Mouse (Mus musculus) forebrain, embryonic 14.5 days (tissue): Measurements from ENCODE around the gene Gm38392. TPM values are rescaled to one million over a fixed set of nuclear protein-coding genes. Genes with fewer than 3 reads are reported as not detected.

Experiments used
- ATAC-seq: fragments of 200-750 bp; cut with Nextera tagmentation; 2 replicates; pipeline ENCODE4 v1.8.0; 2017; ENCODE audit warnings: mild to moderate bottlenecking, moderate library complexity
- DNase-seq: peaks from one replicate; pipeline ENCODE4 v3.0.0-alpha.2; 2015; ENCODE audit warnings: low spot score
- H3K27ac ChIP-seq: fragments of 300-500 bp; sonication (generic); 2 replicates; pipeline ENCODE4 v1.5.1; 2014; ENCODE audit warnings: low read depth, mild to moderate bottlenecking, control low read depth, low read length, moderate library complexity
- H3K27me3 ChIP-seq: fragments of 300-500 bp; sonication (generic); replicated peaks from 2 replicates; pipeline ENCODE4 v1.6.1; 2014; ENCODE audit warnings: low read length, control low read depth, mixed read lengths; ENCODE audit not compliant: control insufficient read depth, insufficient read depth
- H3K36me3 ChIP-seq: fragments of 300-500 bp; sonication (generic); 2 replicates; pipeline ENCODE4 v1.6.1; 2014; ENCODE audit warnings: low read length, control low read depth; ENCODE audit not compliant: control insufficient read depth, insufficient read depth
- H3K4me1 ChIP-seq: fragments of 300-500 bp; sonication (generic); 2 replicates; pipeline ENCODE4 v1.6.1; 2014; ENCODE audit warnings: antibody characterized with exemption, low read length, control low read depth; ENCODE audit not compliant: control insufficient read depth, insufficient read depth
- H3K4me2 ChIP-seq: fragments of 300-500 bp; sonication (generic); 2 replicates; pipeline ENCODE4 v1.6.1; 2014; ENCODE audit warnings: mild to moderate bottlenecking, control low read depth, low read length
- H3K4me3 ChIP-seq: fragments of 300-500 bp; sonication (generic); 2 replicates; pipeline ENCODE4 v1.5.1; 2014; ENCODE audit warnings: low read depth, low read length, control low read depth
- H3K9ac ChIP-seq: fragments of 300-500 bp; sonication (generic); 2 replicates; pipeline ENCODE4 v1.6.1; 2014; ENCODE audit warnings: mild to moderate bottlenecking, low read length, control low read depth, moderate library complexity
- H3K9me3 ChIP-seq: fragments of 300-500 bp; sonication (generic); replicated peaks from 2 replicates; pipeline ENCODE4 v1.6.1; 2016; ENCODE audit warnings: low read length, control low read depth, mixed read lengths; ENCODE audit not compliant: control insufficient read depth
- WGBS: fragments of 180-500 bp; shearing (Covaris S2); extraction: QIAGEN DNeasy Blood & Tissue Kit; methylation state at CpG from one replicate; pipeline ENCODE4 v1.1.7; 2014; 5-methylcytosine and 5-hydroxymethylcytosine counted together
- polyA plus RNA-seq: library from polyadenylated mRNA; unstranded; fragments of >200 nt; fragmentation: Nextera tagmentation; extraction: Ambion mirVana; gene quantifications from 2 replicates; pipeline ENCODE4 v1.2.1, GENCODE M21; 2014

The Gm38392 gene
- polyA plus RNA-seq, 1 experiment from 2014 or later = 0.18 TPM

- peak overlapping the region; percentile 97 for H3K27ac ChIP-seq
- peaks cover 90% of the 10 kb centered on the region for H3K4me1 ChIP-seq
- WGBS = 16% methylated on average over 6 of the region's 6 CpGs
- H3K9me3 ChIP-seq = no peaks in the 10 kb centered on the region
- ATAC-seq = peak; percentile 45
- peak overlapping the region; percentile 55 for H3K9ac ChIP-seq
- DNase-seq = peak; percentile 89
- no peaks in the 10 kb centered on the region for H3K27me3 ChIP-seq
- no peak overlapping the region for H3K4me3 ChIP-seq
- peak overlapping the region; percentile 22 for H3K4me2 ChIP-seq
- H3K36me3 ChIP-seq = peaks cover 77% of the 10 kb centered on the region
Observed at GRCm38 (mm10) chr3:88227976-88228375, 59.0 kb downstream of the Gm38392 start.

- Histone ChIP-seq H3K4me2 (peak overlapping the region; percentile 16), H3K27me3 (no peaks in the 10 kb centered on the region), H3K36me3 (peaks cover 81% of the 10 kb centered on the region), H3K9ac (peak overlapping the region; percentile 40; the same call in 1 of the 2 replicates), H3K9me3 (no peaks in the 10 kb centered on the region), H3K27ac (peak overlapping the region; percentile 97), H3K4me1 (peaks cover 89% of the 10 kb centered on the region), H3K4me3 (no peak overlapping the region)
- no peak for ATAC-seq
- WGBS = 29% methylated on average over 4 of the region's 4 CpGs
- DNase-seq = peak; percentile 61
Observed at GRCm38 (mm10) chr3:88227260-88227659, 59.8 kb downstream of the Gm38392 start.

- Histone ChIP-seq H3K36me3 (peaks cover 87% of the 10 kb centered on the region), H3K27me3 (no peaks in the 10 kb centered on the region), H3K4me2 (peak overlapping the region; percentile 16; the same call in 1 of the 2 replicates), H3K9me3 (no peaks in the 10 kb centered on the region), H3K4me3 (no peak overlapping the region), H3K4me1 (peaks cover 81% of the 10 kb centered on the region), H3K27ac (peak overlapping the region; percentile 97), H3K9ac (peak overlapping the region; percentile 40)
- peak; percentile 8; the same call in 1 of the 2 replicates for ATAC-seq
- WGBS = 36% methylated on average over 10 of the region's 10 CpGs
- DNase-seq = peak; percentile 90
Observed at GRCm38 (mm10) chr3:88226101-88226845, 60.7 kb downstream of the Gm38392 start.

GRCm38 (mm10) chr3:88224929-88225328 lies 62.1 kb downstream of the Gm38392 start:
- Histone ChIP-seq H3K36me3 (peaks cover 93% of the 10 kb centered on the region), H3K9me3 (no peaks in the 10 kb centered on the region), H3K9ac (peak overlapping the region; percentile 100), H3K27ac (peak overlapping the region; percentile 97), H3K4me1 (peaks cover 83% of the 10 kb centered on the region), H3K27me3 (no peaks in the 10 kb centered on the region), H3K4me3 (no peak overlapping the region), H3K4me2 (peak overlapping the region; percentile 98)
- DNase-seq = no peak
- 36% methylated on average over 2 of the region's 2 CpGs for WGBS
- no peak for ATAC-seq

- WGBS = 15% methylated on average over 6 of the region's 6 CpGs
- peaks cover 82% of the 10 kb centered on the region for H3K36me3 ChIP-seq
- H3K4me1 ChIP-seq = peaks cover 75% of the 10 kb centered on the region
- peak overlapping the region; percentile 97 for H3K27ac ChIP-seq
- no peaks in the 10 kb centered on the region for H3K9me3 ChIP-seq
- no peak for DNase-seq
- peak overlapping the region; percentile 8; the same call in 1 of the 2 replicates for H3K4me3 ChIP-seq
- peak overlapping the region; percentile 100 for H3K9ac ChIP-seq
- ATAC-seq = peak; percentile 22
- no peaks in the 10 kb centered on the region for H3K27me3 ChIP-seq
- H3K4me2 ChIP-seq = peak overlapping the region; percentile 98
Observed at GRCm38 (mm10) chr3:88222446-88222845, 64.6 kb downstream of the Gm38392 start.

- H3K9me3 ChIP-seq = no peaks in the 10 kb centered on the region
- H3K27ac ChIP-seq = peak overlapping the region; percentile 97
- H3K36me3 ChIP-seq = peaks cover 82% of the 10 kb centered on the region
- peak overlapping the region; percentile 86 for H3K4me3 ChIP-seq
- peak; percentile 98 for DNase-seq
- peak overlapping the region; percentile 100 for H3K9ac ChIP-seq
- H3K4me2 ChIP-seq = peak overlapping the region; percentile 98
- 7% methylated on average over 12 of the region's 12 CpGs for WGBS
- peak; percentile 80 for ATAC-seq
- peaks cover 69% of the 10 kb centered on the region for H3K4me1 ChIP-seq
- H3K27me3 ChIP-seq = no peaks in the 10 kb centered on the region
Observed at GRCm38 (mm10) chr3:88221519-88222390, 65.3 kb downstream of the Gm38392 start.

GRCm38 (mm10) chr3:88220842-88221241 lies 66.2 kb downstream of the Gm38392 start:
- WGBS = 10% methylated on average over 6 of the region's 6 CpGs
- Histone ChIP-seq H3K4me2 (peak overlapping the region; percentile 98), H3K27ac (peak overlapping the region; percentile 97), H3K27me3 (no peaks in the 10 kb centered on the region), H3K36me3 (peaks cover 82% of the 10 kb centered on the region), H3K9me3 (no peaks in the 10 kb centered on the region), H3K4me1 (peaks cover 59% of the 10 kb centered on the region), H3K9ac (peak overlapping the region; percentile 100), H3K4me3 (peak overlapping the region; percentile 86)
- no peak for ATAC-seq
- no peak for DNase-seq

- Histone ChIP-seq H3K27ac (peak overlapping the region; percentile 97), H3K36me3 (peaks cover 82% of the 10 kb centered on the region), H3K4me3 (peak overlapping the region; percentile 86), H3K9ac (peak overlapping the region; percentile 100), H3K4me2 (peak overlapping the region; percentile 98), H3K4me1 (peaks cover 52% of the 10 kb centered on the region), H3K9me3 (no peaks in the 10 kb centered on the region), H3K27me3 (no peaks in the 10 kb centered on the region)
- WGBS = 3% methylated on average over 9 of the region's 9 CpGs
- peak; percentile 30 for ATAC-seq
- DNase-seq = peak; percentile 94
Observed at GRCm38 (mm10) chr3:88219940-88220339, 67.1 kb downstream of the Gm38392 start.
